Mouse (Mus musculus) CH12.LX (cell line): ENCODE results near the gene Mgat4e. TPM values are rescaled to one million over a fixed set of nuclear protein-coding genes. Genes with fewer than 3 reads are reported as not detected.

Experiments
- DNase-seq: peaks from one replicate; pipeline ENCODE4 v3.0.0-alpha.2; 2013; ENCODE audit errors: extremely low read depth
- H3K27ac ChIP-seq: 2 replicates; pipeline ENCODE4 v1.5.1; 2012; ENCODE audit warnings: low read depth, mild to moderate bottlenecking, control low read depth, moderate library complexity; ENCODE audit not compliant: insufficient read depth
- H3K27me3 ChIP-seq: replicated peaks from 2 replicates; pipeline ENCODE3; 2012; ENCODE audit warnings: inconsistent platforms
- H3K36me3 ChIP-seq, 2 experiments: replicated peaks in 1 of 2; 2 replicates each; pipeline versions ENCODE3 to v1.6.1; 2012; ENCODE audit warnings: inconsistent platforms in 1 of 2, low read length in 1 of 2, mild to moderate bottlenecking in 1 of 2, mixed read lengths in 1 of 2, moderate library complexity in 1 of 2; ENCODE audit not compliant: control insufficient read depth in 1 of 2, insufficient read depth in 1 of 2
- H3K4me1 ChIP-seq, 2 experiments: 2 replicates each; pipeline ENCODE4 v1.6.1; 2012; ENCODE audit warnings: inconsistent platforms in 1 of 2, moderate library complexity in 1 of 2; ENCODE audit not compliant: insufficient read depth in 2 of 2, control insufficient read depth in 1 of 2
- H3K4me2 ChIP-seq: 2 replicates; pipeline ENCODE4 v1.6.1; 2012; ENCODE audit warnings: low read depth, mild to moderate bottlenecking, control low read depth; ENCODE audit not compliant: poor library complexity, insufficient read depth, severe bottlenecking
- H3K4me3 ChIP-seq, 3 experiments: fragments of 150-350 bp in 1 of 3; sonication (generic) in 1 of 3; replicated peaks in 1 of 3; 2 replicates each; pipeline versions ENCODE3 to v1.5.1; 2011 to 2012; ENCODE audit warnings: low read depth in 2 of 3, low read length in 2 of 3, mild to moderate bottlenecking in 2 of 3, moderate library complexity in 2 of 3, control low read depth in 1 of 3, improper control_type of control experiment in 1 of 3, inconsistent platforms in 1 of 3, mixed read lengths in 1 of 3; ENCODE audit not compliant: poor library complexity in 1 of 3
- H3K79me2 ChIP-seq: replicated peaks from 2 replicates; pipeline ENCODE4 v1.6.1; 2012; ENCODE audit warnings: mild to moderate bottlenecking, moderate library complexity; ENCODE audit not compliant: control insufficient read depth, poor library complexity, insufficient read depth, severe bottlenecking; ENCODE audit errors: extremely low read depth
- H3K9ac ChIP-seq: 2 replicates; pipeline ENCODE4 v1.6.1; 2012; ENCODE audit warnings: low read depth, mild to moderate bottlenecking, control low read depth, moderate library complexity; ENCODE audit not compliant: insufficient read depth
- H3K9me3 ChIP-seq: replicated peaks from 2 replicates; pipeline ENCODE3; 2012; ENCODE audit warnings: low read length, inconsistent platforms, mixed read lengths
- BHLHE40 ChIP-seq: IDR thresholded peaks from 2 replicates; pipeline ENCODE4 v1.6.1; 2011; ENCODE audit warnings: mild to moderate bottlenecking, low read depth, low read length, improper control_type of control experiment
- CTCF ChIP-seq, 2 experiments: IDR thresholded peaks in 1 of 2; conservative IDR thresholded peaks in 1 of 2; 2 replicates each; pipeline ENCODE4 v1.5.1; 2011 to 2012; ENCODE audit warnings: low read depth in 2 of 2, low read length in 2 of 2, improper control_type of control experiment in 1 of 2, inconsistent platforms in 1 of 2, mild to moderate bottlenecking in 1 of 2, moderate library complexity in 1 of 2
- IRF4 ChIP-seq: IDR thresholded peaks from 2 replicates; pipeline ENCODE4 v1.6.1; 2014; ENCODE audit warnings: low read depth, mild to moderate bottlenecking, inconsistent platforms, low read length, improper control_type of control experiment
- KAT2A ChIP-seq: IDR thresholded peaks from 2 replicates; pipeline ENCODE4 v1.6.1; 2012; ENCODE audit warnings: low read length, improper control_type of control experiment, inconsistent platforms; ENCODE audit not compliant: insufficient replicate concordance
- MYC ChIP-seq: IDR thresholded peaks from 2 replicates; pipeline ENCODE4 v1.6.1; 2011; ENCODE audit warnings: low read depth, mild to moderate bottlenecking, improper control_type of control experiment, low read length
- TCF12 ChIP-seq: IDR thresholded peaks from 2 replicates; pipeline ENCODE4 v1.6.1; 2014; ENCODE audit warnings: low read depth, mild to moderate bottlenecking, inconsistent platforms, low read length, improper control_type of control experiment
- UBTF ChIP-seq: IDR thresholded peaks from 2 replicates; pipeline ENCODE4 v1.6.1; 2012; ENCODE audit warnings: low read depth, mild to moderate bottlenecking, inconsistent platforms, low read length, improper control_type of control experiment, moderate library complexity
- dilution Hi-C: fragments of 300-500 bp; cut with MboI; formaldehyde crosslinking; loops from 2 replicates; pipeline ENCODE4 v1.14.3; 2020; ENCODE audit warnings: low sequenced_read_pairs; ENCODE audit not compliant: extremely low pct_unique_long_range_greater_than_20kb, extremely low pct_ligation_motif_present
- in situ Hi-C: fragments of 300-500 bp; cut with MboI; formaldehyde crosslinking; loops from 3 replicates; pipeline ENCODE4 v1.14.3; 2019; ENCODE audit warnings: low sequenced_read_pairs, low pct_ligation_motif_present, low pct_unique_long_range_greater_than_20kb, mixed read lengths
- polyA plus RNA-seq: library from polyadenylated mRNA; unstranded; fragments of >175 nt; gene quantifications from 2 replicates; pipeline ENCODE4 v1.2.1, GENCODE M21; 2012; ENCODE audit warnings: low read depth; ENCODE audit not compliant: insufficient read length
- total RNA-seq, 2 experiments: library from RNA; depleted of rRNA; stranded (reverse); fragments of 300-350 nt in 1 of 2; fragments of >200 nt in 1 of 2; gene quantifications; 2 replicates each; pipeline ENCODE4 v1.2.3; 2012 to 2014

The Mgat4e gene
- total and polyA plus RNA-seq, 3 experiments, result 0.08 TPM; not detected in 2

GRCm38 (mm10) chr1:134493496-134493895 lies 56.0 kb downstream of the Mgat4e start:
- Histone ChIP-seq H3K79me2 (peaks cover 13% of the 10 kb centered on the region), H3K4me1 (peaks cover 4 to 21% of the 10 kb centered on the region in 2 experiments), H3K9me3 (no peaks in the 10 kb centered on the region), H3K36me3 (peaks cover 16 to 49% of the 10 kb centered on the region in 2 experiments), H3K4me3 (no peak overlapping the region), H3K9ac (no peak overlapping the region), H3K27ac (no peak overlapping the region), H3K27me3 (no peaks in the 10 kb centered on the region), H3K4me2 (no peak overlapping the region)
- dilution Hi-C loops (no loop called here), in situ Hi-C loops (no loop called here)
- no peak for DNase-seq
- TF ChIP-seq CTCF (conservative IDR thresholded peaks at IDR 0.05 in 1 of 2, IDR thresholded peaks at IDR 0.05 in 1 of 2; ENCODE audit: low read depth in 2 of 2, low read length in 2 of 2), result peak in 1 of 2 experiments; percentile 11; a peak in 1 of 4 replicates
- no peak for TF ChIP-seq KAT2A

GRCm38 (mm10) chr1:134492276-134492675 lies 57.2 kb downstream of the Mgat4e start:
- TF ChIP-seq TCF12, result no peak
- TF ChIP-seq MYC, result no peak
- TF ChIP-seq UBTF, result no peak
- no peak for TF ChIP-seq IRF4
- 0 out of 2 replicates have a peak, but pooled peaks have one; percentile 6 for TF ChIP-seq BHLHE40
- dilution Hi-C loops, result no loop called here
- H3K27ac ChIP-seq, result no peak overlapping the region
- in situ Hi-C loops, result no loop called here
- peaks cover 25 to 50% of the 10 kb centered on the region in 2 experiments for H3K36me3 ChIP-seq
- no peaks in the 10 kb centered on the region for H3K9me3 ChIP-seq
- no peak overlapping the region for H3K4me3 ChIP-seq
- H3K4me1 ChIP-seq, result peaks cover 4 to 21% of the 10 kb centered on the region in 2 experiments
- H3K4me2 ChIP-seq, result no peak overlapping the region
- DNase-seq, result no peak
- peaks cover 8% of the 10 kb centered on the region for H3K79me2 ChIP-seq
- no peaks in the 10 kb centered on the region for H3K27me3 ChIP-seq
- H3K9ac ChIP-seq, result no peak overlapping the region

Other genes starting within 250 kb of the Mgat4e start
- gene Ppfia4, start 216.8 kb downstream of the Mgat4e start, total RNA-seq (2012; rRNA removed), result 0.21 and 0.30 TPM in 2 replicates
- 1.2 and 1.8 TPM in 2 replicates for gene Ppfia4, start 216.8 kb downstream of the Mgat4e start, total RNA-seq (2014; rRNA removed)
- 5.1 and 5.4 TPM in 2 replicates for gene Ppfia4, start 216.8 kb downstream of the Mgat4e start, polyA plus RNA-seq
- 41.5 and 52.0 TPM in 2 replicates for gene Tmem183a, start 187.7 kb downstream of the Mgat4e start, total RNA-seq (2012; rRNA removed)
- 73.6 and 75.6 TPM in 2 replicates for gene Tmem183a, start 187.7 kb downstream of the Mgat4e start, total RNA-seq (2014; rRNA removed)
- 61.1 and 82.4 TPM in 2 replicates for gene Tmem183a, start 187.7 kb downstream of the Mgat4e start, polyA plus RNA-seq
- gene 4933406M09Rik, start 163.7 kb downstream of the Mgat4e start, total RNA-seq (2012; rRNA removed), result not detected in 2 replicates
- gene 4933406M09Rik, start 163.7 kb downstream of the Mgat4e start, total RNA-seq (2014; rRNA removed), result not detected in 2 replicates
- gene 4933406M09Rik, start 163.7 kb downstream of the Mgat4e start, polyA plus RNA-seq, result not detected in 2 replicates
- gene Cyb5r1, start 144.1 kb downstream of the Mgat4e start, total RNA-seq (2012; rRNA removed), result 25.2 and 38.1 TPM in 2 replicates
- gene Cyb5r1, start 144.1 kb downstream of the Mgat4e start, total RNA-seq (2014; rRNA removed), result 17.5 and 18.6 TPM in 2 replicates
- gene Cyb5r1, start 144.1 kb downstream of the Mgat4e start, polyA plus RNA-seq, result 43.6 and 44.3 TPM in 2 replicates
- gene Adipor1, start 134.3 kb downstream of the Mgat4e start, total RNA-seq (2012; rRNA removed), result 58.4 and 64.1 TPM in 2 replicates
- 83.7 and 94.0 TPM in 2 replicates for gene Adipor1, start 134.3 kb downstream of the Mgat4e start, total RNA-seq (2014; rRNA removed)
- 65.3 and 70.8 TPM in 2 replicates for gene Adipor1, start 134.3 kb downstream of the Mgat4e start, polyA plus RNA-seq
- gene Klhl12, start 94.2 kb downstream of the Mgat4e start, total RNA-seq (2012; rRNA removed), result 17.6 and 18.2 TPM in 2 replicates
- gene Klhl12, start 94.2 kb downstream of the Mgat4e start, total RNA-seq (2014; rRNA removed), result 20.6 and 20.8 TPM in 2 replicates
- gene Klhl12, start 94.2 kb downstream of the Mgat4e start, polyA plus RNA-seq, result 17.5 and 19.1 TPM in 2 replicates
- gene Rabif, start 55.0 kb downstream of the Mgat4e start, total RNA-seq (2012; rRNA removed), result 12.5 and 14.6 TPM in 2 replicates
- 22.4 and 23.4 TPM in 2 replicates for gene Rabif, start 55.0 kb downstream of the Mgat4e start, total RNA-seq (2014; rRNA removed)
- 17.2 and 22.9 TPM in 2 replicates for gene Rabif, start 55.0 kb downstream of the Mgat4e start, polyA plus RNA-seq
- gene Kdm5b, start 10.5 kb upstream of the Mgat4e start, total RNA-seq (2012; rRNA removed), result 8.9 and 14.3 TPM in 2 replicates
- 1.8 and 1.9 TPM in 2 replicates for gene Kdm5b, start 10.5 kb upstream of the Mgat4e start, total RNA-seq (2014; rRNA removed)
- gene Kdm5b, start 10.5 kb upstream of the Mgat4e start, polyA plus RNA-seq, result 4.1 and 5.8 TPM in 2 replicates
- gene Syt2, start 97.0 kb upstream of the Mgat4e start, total RNA-seq (2012; rRNA removed), result not detected in 2 replicates
- not detected in 2 replicates for gene Syt2, start 97.0 kb upstream of the Mgat4e start, total RNA-seq (2014; rRNA removed)
- not detected in 2 replicates for gene Syt2, start 97.0 kb upstream of the Mgat4e start, polyA plus RNA-seq